Mouse (Mus musculus) heart, embryonic 12.5 days (tissue): ENCODE results near the gene Vmn1r226. TPM values are rescaled to one million over a fixed set of nuclear protein-coding genes. Genes with fewer than 3 reads are reported as not detected.

Experiments
- ATAC-seq: fragments of 200-750 bp; cut with Nextera tagmentation; 2 replicates; pipeline ENCODE4 v1.8.0; 2017; ENCODE audit warnings: moderate TSS enrichment, moderate library complexity; ENCODE audit not compliant: insufficient number of reproducible peaks, low FRiP score
- H3K27ac ChIP-seq: fragments of 300-500 bp; sonication (generic); 2 replicates; pipeline ENCODE4 v1.5.1; 2016; ENCODE audit warnings: mild to moderate bottlenecking, moderate library complexity; ENCODE audit not compliant: poor library complexity, severe bottlenecking
- H3K27me3 ChIP-seq: fragments of 300-500 bp; sonication (generic); replicated peaks from 2 replicates; pipeline ENCODE4 v1.6.1; 2016; ENCODE audit warnings: mild to moderate bottlenecking, moderate library complexity
- H3K36me3 ChIP-seq: fragments of 300-500 bp; sonication (generic); 2 replicates; pipeline ENCODE4 v1.6.1; 2016; ENCODE audit warnings: mild to moderate bottlenecking, moderate library complexity
- H3K4me1 ChIP-seq: fragments of 300-500 bp; sonication (generic); replicated peaks from 2 replicates; pipeline ENCODE4 v1.6.1; 2016; ENCODE audit warnings: mild to moderate bottlenecking
- H3K4me2 ChIP-seq: fragments of 300-500 bp; sonication (generic); 2 replicates; pipeline ENCODE4 v1.6.1; 2016; ENCODE audit warnings: mild to moderate bottlenecking, moderate library complexity
- H3K4me3 ChIP-seq: fragments of 300-500 bp; sonication (generic); 2 replicates; pipeline ENCODE4 v1.5.1; 2016; ENCODE audit warnings: mild to moderate bottlenecking
- H3K9ac ChIP-seq: fragments of 300-500 bp; sonication (generic); 2 replicates; pipeline ENCODE4 v1.6.1; 2016; ENCODE audit warnings: mild to moderate bottlenecking, moderate library complexity
- H3K9me3 ChIP-seq: fragments of 300-500 bp; sonication (generic); replicated peaks from 2 replicates; pipeline ENCODE4 v1.6.1; 2016; ENCODE audit warnings: mild to moderate bottlenecking, moderate library complexity
- whole genome bisulfite sequencing: fragments of 180-500 bp; shearing (Covaris S2); methylation state at CpG from one replicate; pipeline ENCODE4 v1.1.7; 2016; 5-methylcytosine and 5-hydroxymethylcytosine counted together
- polyA plus RNA-seq: library from polyadenylated mRNA; unstranded; fragments of >200 nt; fragmentation: Nextera tagmentation; extraction: Ambion mirVana; gene quantifications from 2 replicates; pipeline ENCODE4 v1.2.1, GENCODE M21; 2016

The Vmn1r226 gene
- not detected in 2 replicates for polyA plus RNA-seq

DNA sequence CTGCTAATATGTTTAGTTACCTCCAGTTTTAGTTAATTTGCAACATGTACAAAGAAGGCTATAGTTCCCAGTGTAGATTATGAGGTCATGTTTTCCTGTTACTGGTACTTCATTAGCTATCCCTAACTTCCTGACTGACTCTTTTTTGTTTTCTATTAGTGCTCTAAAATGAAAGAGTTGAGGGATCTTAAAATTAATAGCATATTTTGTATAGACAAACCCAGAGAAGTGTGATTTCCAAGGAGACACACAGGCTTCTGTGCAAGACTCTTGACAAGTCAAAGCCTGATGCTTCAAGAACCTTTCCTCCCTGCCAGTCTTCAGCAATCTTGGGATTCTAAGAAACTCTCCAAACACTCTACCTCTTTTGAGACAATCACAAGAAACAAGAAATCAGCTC lies at the start of gene Vmn1r226:
Gene Vmn1r226 (plus strand): TSS at position 301 of the 400 bp plus-strand sequence.
- H3K27ac ChIP-seq, result no peak within 1 kb of the TSS
- H3K4me3 ChIP-seq, result no peak within 1 kb of the TSS
- no peaks in the 10 kb centered on the region for H3K4me1 ChIP-seq
- H3K36me3 ChIP-seq, result no peaks in the 10 kb centered on the region
- no peak within 1 kb of the TSS for H3K9ac ChIP-seq
- H3K27me3 ChIP-seq, result no peaks in the 10 kb centered on the region
- H3K4me2 ChIP-seq, result no peak within 1 kb of the TSS
- peaks cover 9% of the 10 kb centered on the region for H3K9me3 ChIP-seq
- no peak for ATAC-seq

DNA sequence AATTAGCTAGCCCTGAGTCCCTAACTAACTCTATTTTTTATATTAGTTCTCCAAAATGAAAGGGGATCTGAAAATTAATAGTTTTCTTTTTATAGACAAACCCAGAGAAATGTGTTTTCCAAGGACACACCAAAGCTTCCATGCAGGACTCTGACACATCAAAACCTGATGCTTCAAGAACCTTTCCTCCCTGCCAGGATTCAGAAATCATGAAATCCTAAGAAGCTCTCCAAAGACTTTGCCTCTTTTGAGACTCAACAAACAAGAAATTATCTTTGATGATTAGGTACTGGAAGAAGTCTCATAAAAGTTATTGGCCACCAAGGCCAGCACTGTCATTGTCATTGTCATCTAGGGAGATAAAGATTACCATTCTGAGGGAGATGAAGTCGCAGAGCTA lies 46.9 kb downstream of the Vmn1r226 start, which contains the start of gene Vmn1r227:
Gene Vmn1r227 (plus strand): TSS at position 301 of the 400 bp plus-strand sequence.
- Histone ChIP-seq H3K36me3 (no peaks in the 10 kb centered on the region), H3K4me3 (no peak within 1 kb of the TSS), H3K9me3 (0 out of 2 replicates have a peak, but pooled peaks cover 4% of the 10 kb centered on the region), H3K27ac (no peak within 1 kb of the TSS), H3K4me2 (no peak within 1 kb of the TSS), H3K4me1 (no peaks in the 10 kb centered on the region), H3K27me3 (no peaks in the 10 kb centered on the region), H3K9ac (no peak within 1 kb of the TSS)
- WGBS, result 38% methylated on average over 1 of the region's 1 CpGs
- no peak for ATAC-seq

Other genes with a start within 250 kb of the Vmn1r226 start
- not detected in 2 replicates for gene Vmn2r108, start 201.5 kb upstream of the Vmn1r226 start, polyA plus RNA-seq
- not detected in 2 replicates for gene Vmn1r225, start 184.7 kb upstream of the Vmn1r226 start, polyA plus RNA-seq
- gene Vmn2r109, start 118.1 kb upstream of the Vmn1r226 start, polyA plus RNA-seq, result not detected in 2 replicates
- gene Vmn2r110, start 86.4 kb upstream of the Vmn1r226 start, polyA plus RNA-seq, result 0.03 and 0.04 TPM in 2 replicates
- not detected in 2 replicates for gene Fpr-rs3, start 58.0 kb upstream of the Vmn1r226 start, polyA plus RNA-seq
- gene Vmn1r227, start 47.0 kb downstream of the Vmn1r226 start, polyA plus RNA-seq, result not detected in 2 replicates
- not detected in 2 replicates for gene Vmn1r228, start 103.3 kb downstream of the Vmn1r226 start, polyA plus RNA-seq
- not detected in 2 replicates for gene Vmn1r229, start 128.7 kb downstream of the Vmn1r226 start, polyA plus RNA-seq
- gene Vmn1r230, start 157.6 kb downstream of the Vmn1r226 start, polyA plus RNA-seq, result not detected in 2 replicates
- not detected in 2 replicates for gene Vmn1r231, start 222.2 kb downstream of the Vmn1r226 start, polyA plus RNA-seq
- gene Vmn1r232, start 236.9 kb downstream of the Vmn1r226 start, polyA plus RNA-seq, result not detected in 2 replicates